ENCODE assay signal across 45 mouse cellular contexts in the genomic region with DNA sequence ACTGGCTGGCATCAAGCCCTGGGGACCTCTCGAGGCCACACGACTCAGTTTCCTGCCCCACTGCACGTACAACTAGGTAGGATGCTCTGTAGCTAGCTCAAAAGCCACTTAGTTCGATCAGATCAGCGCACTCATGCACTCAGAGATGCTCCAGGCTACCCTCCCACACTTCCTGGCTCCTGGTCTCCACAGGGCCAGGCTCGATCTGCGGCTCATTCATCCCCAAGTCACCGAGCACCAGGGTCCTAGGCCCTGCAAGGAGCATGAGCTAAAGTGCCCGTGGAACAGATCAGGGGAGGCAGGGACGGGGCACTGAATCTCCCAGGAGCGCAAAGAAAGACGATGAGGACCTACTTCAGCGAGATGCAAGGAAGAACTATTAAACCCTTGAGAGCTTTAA. TPM values are rescaled to one million over a fixed set of nuclear protein-coding genes. Genes with fewer than 3 reads are reported as not detected.
"Had no signal": no experiment of that assay in that cellular context is flagged by ENCODE, and none has a peak within 500 bp of the region (broad histone marks: within the 10 kb centered on the region; RNA-seq: fewer than 3 reads in every experiment).

No protein-coding gene starts in this region.

- ATAC-seq: hindbrain, embryonic 16.5 days; hindbrain, postnatal 0 days; inflammation-experienced regulatory T-cells, adult 6 months; intestine, embryonic 15.5 days; intestine, embryonic 16.5 days; intestine, postnatal 0 days had no signal

- H3K4me1 ChIP-seq: heart, embryonic 12.5 days; heart, embryonic 13.5 days; heart, embryonic 15.5 days; hindbrain, embryonic 12.5 days; hindbrain, embryonic 15.5 days; intestine, embryonic 15.5 days; kidney, embryonic 15.5 days had no signal

- DNase-seq: heart, postnatal 10 days; heart, postnatal 14 days; heart, postnatal 36 days; heart, postnatal 4 days; kidney, adult 11 months; kidney, adult 18-20 months; kidney, adult 2 months; kidney, adult 8-10 months; kidney, adult 9 months; kidney, postnatal 10 days; kidney, postnatal 14 days; kidney, postnatal 25 days; kidney, postnatal 36 days; kidney, postnatal 4 days; layer of hippocampus, adult 9-11 months; layer of hippocampus, postnatal 36 days had no signal

- H3K4me3 ChIP-seq: heart, embryonic 12.5 days; heart, embryonic 13.5 days; heart, embryonic 15.5 days; hindbrain, embryonic 10.5 days; hindbrain, embryonic 12.5 days; hindbrain, embryonic 13.5 days; hindbrain, embryonic 15.5 days; intestine, embryonic 15.5 days; kidney, embryonic 15.5 days; layer of hippocampus, adult 2 months; left cerebral cortex, adult 2 months had no signal

- H3K9me3 ChIP-seq: heart, embryonic 12.5 days; heart, embryonic 13.5 days; heart, embryonic 15.5 days; hindbrain, embryonic 10.5 days; hindbrain, embryonic 12.5 days; hindbrain, embryonic 13.5 days; hindbrain, embryonic 15.5 days; intestine, embryonic 15.5 days; kidney, embryonic 15.5 days had no signal

- H3K27me3 ChIP-seq: hindbrain, embryonic 12.5 days; hindbrain, embryonic 13.5 days; hindbrain, embryonic 15.5 days; intestine, embryonic 15.5 days had no signal

- H3K36me3 ChIP-seq: heart, embryonic 12.5 days; heart, embryonic 13.5 days; heart, embryonic 15.5 days; hindbrain, embryonic 10.5 days; hindbrain, embryonic 12.5 days; hindbrain, embryonic 13.5 days; hindbrain, embryonic 15.5 days; intestine, embryonic 15.5 days; kidney, embryonic 15.5 days had no signal

RNA-seq across cellular contexts. Expression of gene Tmprss4, which starts 55.2 kb away (rescaled TPM):
- total RNA-seq: heart, postnatal 10 days; heart, postnatal 25 days; heart, postnatal 36 days; heart, postnatal 4 days; hematopoietic stem cell, adult 5-6 weeks; layer of hippocampus, adult 18-20 months; layer of hippocampus, adult 2 months; layer of hippocampus, adult 8-10 months; layer of hippocampus, postnatal 10 days; layer of hippocampus, postnatal 14 days; layer of hippocampus, postnatal 25 days; layer of hippocampus, postnatal 36 days; left cerebral cortex, adult 2 months had no signal
- polyA plus RNA-seq: heart, embryonic 12.5 days; heart, embryonic 14.5 days; heart, postnatal 0 days; hindbrain, embryonic 10.5 days; hindbrain, embryonic 11.5 days; hindbrain, embryonic 13.5 days; hindbrain, embryonic 14.5 days; hindbrain, embryonic 16.5 days; hindbrain, postnatal 0 days; inflammation-experienced regulatory T-cells, adult 6 months had no signal

RNA-seq across cellular contexts. Expression of gene Tmprss13, which starts 59.8 kb away (rescaled TPM):
- total RNA-seq: hematopoietic stem cell, adult 5-6 weeks; hindbrain, postnatal 0 days; layer of hippocampus, adult 18-20 months; layer of hippocampus, adult 2 months; layer of hippocampus, adult 8-10 months; layer of hippocampus, postnatal 10 days; layer of hippocampus, postnatal 14 days; layer of hippocampus, postnatal 25 days; layer of hippocampus, postnatal 36 days; left cerebral cortex, adult 18-20 months; left cerebral cortex, adult 2 months had no signal
- polyA plus RNA-seq: heart, embryonic 12.5 days; heart, embryonic 13.5 days; hindbrain, embryonic 13.5 days; hindbrain, embryonic 14.5 days; hindbrain, embryonic 15.5 days; hindbrain, postnatal 0 days; large intestine, adult 2 months had no signal
